Mouse (Mus musculus): ENCODE measurements at regions not wholly inside any gene's neighbourhood (a gene's known extent, or its start where the extent isn't known, plus 50 kb on each side); places are given as distances from the start of the nearest gene placed in this dataset.

DNA sequence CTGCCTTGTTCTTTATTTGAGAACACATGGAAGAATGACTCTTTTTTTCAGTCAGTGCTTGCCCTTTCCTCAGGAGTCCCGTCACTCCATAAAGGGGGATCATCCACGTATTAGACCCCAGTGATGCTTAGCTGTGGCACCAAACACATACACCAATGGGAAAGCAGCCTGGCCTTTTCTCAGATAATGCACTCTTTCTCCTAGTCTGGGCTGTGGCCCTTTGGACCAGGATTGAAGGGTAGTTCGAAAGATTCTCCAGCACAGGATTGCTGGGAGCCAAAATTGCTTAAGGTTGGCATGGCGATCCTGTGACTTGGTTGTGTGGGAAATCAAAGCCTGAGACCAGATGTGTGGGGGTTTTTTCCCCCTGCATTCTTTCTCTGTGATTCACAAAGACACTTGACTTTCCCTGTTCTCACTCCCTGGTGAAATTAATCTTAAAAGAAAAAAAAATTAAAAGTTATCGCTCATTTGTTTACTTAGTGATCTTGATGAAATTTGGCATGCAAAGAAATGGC lies 648.3 kb downstream of the Nedd1 start:
- TF ChIP-seq CTCF (IDR thresholded peaks at IDR 0.05) (no peak), EP300 (IDR thresholded peaks at IDR 0.05) (no peak)
